Mouse (Mus musculus) liver, adult (tissue): ENCODE results near the gene Srsf10.

ENCODE experiments used
- GATA4 ChIP-seq: IDR thresholded peaks from 2 replicates; pipeline ENCODE4 v1.6.1; 2014; ENCODE audit warnings: mild to moderate bottlenecking, low read length; ENCODE audit not compliant: insufficient replicate concordance

The Srsf10 gene

DNA sequence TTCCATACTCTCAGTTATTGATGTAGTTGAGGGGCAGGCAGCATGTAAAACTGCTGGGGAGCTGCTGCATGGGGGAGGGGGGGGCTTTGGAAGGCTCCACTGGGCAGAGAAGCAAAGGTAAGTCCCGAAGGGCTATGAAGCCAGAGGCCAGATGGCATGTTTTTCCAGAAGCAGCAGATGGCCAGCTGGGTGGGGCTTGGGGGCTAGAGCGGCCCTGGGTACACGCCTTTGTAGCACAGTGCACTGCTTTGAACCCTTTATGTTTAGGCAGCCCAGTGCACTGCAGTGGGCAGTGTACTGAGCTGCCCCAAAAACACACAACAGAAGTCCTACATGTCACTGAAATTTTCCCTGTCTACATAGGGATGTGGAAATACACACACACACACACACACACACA, 57.3 kb downstream of the Srsf10 start:
- TF ChIP-seq GATA4, result no peak

DNA sequence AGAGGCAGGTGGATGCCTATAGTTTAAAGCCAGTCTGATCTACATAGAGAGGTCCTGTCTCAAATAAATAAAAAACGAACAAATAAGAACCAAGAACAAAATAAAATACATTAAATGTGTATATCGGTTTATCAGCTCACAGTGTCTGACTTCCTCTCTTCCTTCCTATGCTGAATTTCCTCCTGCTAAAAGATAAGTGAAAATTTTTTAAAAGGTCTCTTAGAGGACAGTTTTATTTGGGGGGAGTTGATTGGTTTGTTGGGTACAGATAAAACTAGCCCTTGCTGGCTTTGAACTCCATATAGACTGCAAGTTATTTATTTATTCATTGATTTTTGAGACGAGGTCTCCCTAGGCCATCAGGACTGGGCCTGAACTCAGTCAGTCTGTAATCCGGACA, 57.9 kb downstream of the Srsf10 start:
- TF ChIP-seq GATA4, result peak; percentile 83

DNA sequence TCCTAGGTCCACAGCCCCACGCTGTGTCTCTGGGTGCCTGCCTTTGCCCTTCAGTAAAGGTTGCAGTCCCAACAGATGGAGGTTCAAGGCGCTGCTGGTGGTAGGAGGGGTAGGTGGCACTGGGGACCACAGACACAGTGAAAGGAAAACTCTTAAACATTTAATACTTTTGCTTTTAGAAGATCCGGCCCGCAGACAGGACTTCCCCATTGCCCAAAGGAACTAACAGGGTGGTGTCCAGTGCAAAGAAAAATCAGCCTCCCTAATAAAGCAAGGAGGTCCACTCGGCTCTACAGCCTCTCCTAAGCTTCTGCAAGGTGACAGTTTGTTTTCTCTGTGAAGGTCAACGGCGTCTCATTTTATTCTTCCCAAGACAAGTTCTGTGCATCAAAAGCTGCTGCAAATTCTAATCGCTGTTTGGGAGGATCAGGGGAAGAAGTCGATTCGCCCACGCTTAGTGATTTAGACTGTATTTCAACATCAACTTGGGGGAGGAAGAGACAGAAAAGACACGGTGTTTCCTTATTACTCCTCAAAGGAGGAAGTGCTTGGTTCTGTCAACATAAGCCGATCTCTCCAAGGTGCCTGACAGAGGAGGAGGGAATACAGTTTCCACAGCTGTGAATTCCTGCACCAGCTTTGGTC, 63.2 kb downstream of the Srsf10 start:
- TF ChIP-seq GATA4, result no peak

DNA sequence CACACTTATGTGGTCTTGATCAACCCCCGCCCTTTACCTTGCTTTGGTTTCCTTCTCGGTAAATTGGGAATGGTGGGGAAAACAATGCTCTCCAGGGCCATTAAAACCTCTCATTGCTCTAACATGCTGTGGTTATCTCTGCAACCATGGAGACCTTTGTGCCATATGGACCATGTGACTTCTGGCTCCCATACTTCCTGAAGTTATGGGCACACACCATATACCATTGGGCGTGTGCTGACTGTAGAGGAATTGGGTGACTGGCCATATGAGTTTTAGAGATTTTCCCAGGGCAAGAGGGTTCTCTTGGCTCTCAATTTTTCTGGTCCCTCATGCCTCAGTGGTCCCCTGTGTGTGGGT, 63.7 kb downstream of the Srsf10 start:
- TF ChIP-seq GATA4, result no peak
